ENCODE assay signal across 8 mouse cellular contexts in genomic region chr8:110901839-110902578, GRCm38 (mm10). TPM values are rescaled to one million over a fixed set of nuclear protein-coding genes. Genes with fewer than 3 reads are reported as not detected.
DNase-seq lines count a peak whose midpoint lies in the region; ATAC-seq lines count a peak whose summit lies in the region.

Fuk (minus strand) TSS chr8:110902488.

- no peaks in the 10 kb centered on the region for H3K27me3 ChIP-seq in lung, embryonic 16.5 days (ENCODE audit: control insufficient read depth, insufficient read depth, low read depth, low read length)

- peak within 1 kb of the TSS; percentile 81 for H3K9ac ChIP-seq in lung, embryonic 16.5 days (ENCODE audit: low read length)

- peak; percentile 76 for DNase-seq in Muller cell, postnatal 12 days (ENCODE audit: inconsistent ontology term)
- peak; percentile 81 for DNase-seq in cerebellum, adult 8-10 months
- DNase-seq in forelimb bud, embryonic 11.5 days (ENCODE audit: low read depth, low spot score): peak; percentile 82
- DNase-seq in layer of hippocampus, adult 9-10 months (ENCODE audit: low spot score): peak; percentile 61
- DNase-seq in ovary, postnatal 10 days (ENCODE audit: low spot score): peak; percentile 52
- peak; percentile 86 for DNase-seq in thymus, postnatal 0 days (ENCODE audit: low spot score)

- WGBS in lung, embryonic 16.5 days: 3% methylated on average over 30 of the region's 30 CpGs

- H3K4me1 ChIP-seq in lung, embryonic 16.5 days (replicated peaks; ENCODE audit: control insufficient read depth, insufficient read depth, low read length): peaks cover 5% of the 10 kb centered on the region

- peak within 1 kb of the TSS; percentile 83 for H3K4me3 ChIP-seq in lung, embryonic 16.5 days (ENCODE audit: low read length)

- no peaks in the 10 kb centered on the region; the same call in 1 of the 2 replicates for H3K36me3 ChIP-seq in lung, embryonic 16.5 days (ENCODE audit: control insufficient read depth, insufficient read depth, low read length)

- peak within 1 kb of the TSS; percentile 62 for H3K4me2 ChIP-seq in lung, embryonic 16.5 days (ENCODE audit: low read depth, low read length)

- no peaks in the 10 kb centered on the region for H3K9me3 ChIP-seq in lung, embryonic 16.5 days (ENCODE audit: control insufficient read depth, low read length)

- H3K27ac ChIP-seq in lung, embryonic 16.5 days (ENCODE audit: low read length): no peak within 1 kb of the TSS

- ATAC-seq in hematopoietic stem cell, adult 5-6 weeks (replicated peaks in 1 of 2; ENCODE audit: insufficient read depth in 1 of 2, low FRiP score in 2 of 2, low TSS enrichment in 1 of 2, low read depth in 1 of 2, poor library complexity in 2 of 2, severe bottlenecking in 2 of 2): peak; percentile 93 to 94
- ATAC-seq in lung, embryonic 16.5 days (ENCODE audit: low read depth): peak; percentile 94

RNA-seq across cellular contexts. Expression of gene Fuk, which starts in this region (rescaled TPM):
- total RNA-seq in hematopoietic stem cell, adult 5-6 weeks (2017): 3.3 and 5.6 TPM in 2 replicates
- polyA plus RNA-seq in lung, embryonic 16.5 days (2015; fragmentation: Nextera tagmentation; extraction: Ambion mirVana): 9.8 and 10.6 TPM in 2 replicates
- polyA plus RNA-seq in thymus, postnatal 0 days (2015; fragmentation: Nextera tagmentation; extraction: Ambion mirVana): 4.9 and 5.2 TPM in 2 replicates
